Mouse (Mus musculus): ENCODE measurements around the gene Ebi3. TPM values are rescaled to one million over a fixed set of nuclear protein-coding genes. Genes with fewer than 3 reads are reported as not detected.
A peak's percentile ranks its signal among the peaks of the same experiment; 100 is the strongest.

The Ebi3 gene
- polyA plus RNA-seq, 2 experiments from 2014 or later, result 48.6 to 79.8 TPM

- peak; percentile 93 for ATAC-seq
Observed at GRCm38 (mm10) chr17:55958918-55959728, 6.7 kb downstream of the Ebi3 start, which contains the start of gene Yju2. Yju2 (plus strand) TSS chr17:55959099.

GRCm38 (mm10) chr17:55959946-55960740, 7.7 kb downstream of the Ebi3 start:
- ATAC-seq, result no peak

GRCm38 (mm10) chr17:55960791-55961190, 8.4 kb downstream of the Ebi3 start:
- no peak for ATAC-seq

- no peak for ATAC-seq
Observed at GRCm38 (mm10) chr17:55961631-55962030, 9.2 kb downstream of the Ebi3 start.

- no peak for ATAC-seq
Observed at GRCm38 (mm10) chr17:55963171-55963570, 10.7 kb downstream of the Ebi3 start.

GRCm38 (mm10) chr17:55964496-55964895, 12.1 kb downstream of the Ebi3 start:
- no peak for ATAC-seq

- ATAC-seq, result no peak
Observed at GRCm38 (mm10) chr17:55964996-55965395, 12.6 kb downstream of the Ebi3 start.

GRCm38 (mm10) chr17:55967186-55967585, 14.7 kb downstream of the Ebi3 start:
- no peak for ATAC-seq

- ATAC-seq, result no peak
Observed at GRCm38 (mm10) chr17:55968210-55968609, 15.8 kb downstream of the Ebi3 start.

- ATAC-seq, result no peak
Observed at GRCm38 (mm10) chr17:55969560-55969959, 17.1 kb downstream of the Ebi3 start.

- no peak for ATAC-seq
Observed at GRCm38 (mm10) chr17:55969966-55970891, 17.8 kb downstream of the Ebi3 start, which contains the start of gene Shd. Shd (plus strand) TSS chr17:55970467.

GRCm38 (mm10) chr17:55971453-55971852, 19.0 kb downstream of the Ebi3 start:
- ATAC-seq, result no peak

GRCm38 (mm10) chr17:55976255-55976862, 23.9 kb downstream of the Ebi3 start:
- peak; percentile 94 for ATAC-seq

- ATAC-seq, result no peak
Observed at GRCm38 (mm10) chr17:55977301-55977700, 24.9 kb downstream of the Ebi3 start.

- no peak for ATAC-seq
Observed at GRCm38 (mm10) chr17:55986030-55986961, 33.9 kb downstream of the Ebi3 start, which contains the start of gene Fsd1. Fsd1 (plus strand) TSS chr17:55986509.

GRCm38 (mm10) chr17:55990278-55990898, 37.9 kb downstream of the Ebi3 start:
- no peak for ATAC-seq

- ATAC-seq, result no peak
Observed at GRCm38 (mm10) chr17:55996007-55996406, 43.6 kb downstream of the Ebi3 start.

- no peak for ATAC-seq
Observed at GRCm38 (mm10) chr17:55999794-56000499, 47.5 kb downstream of the Ebi3 start.

GRCm38 (mm10) chr17:56003000-56003399, 50.6 kb downstream of the Ebi3 start:
- ATAC-seq, result no peak
